Mouse (Mus musculus): Measurements from ENCODE around the gene Lrrc9. TPM values are rescaled to one million over a fixed set of nuclear protein-coding genes. Genes with fewer than 3 reads are reported as not detected.

Gene Lrrc9
- total and polyA plus RNA-seq, 3 experiments, result not detected

DNA sequence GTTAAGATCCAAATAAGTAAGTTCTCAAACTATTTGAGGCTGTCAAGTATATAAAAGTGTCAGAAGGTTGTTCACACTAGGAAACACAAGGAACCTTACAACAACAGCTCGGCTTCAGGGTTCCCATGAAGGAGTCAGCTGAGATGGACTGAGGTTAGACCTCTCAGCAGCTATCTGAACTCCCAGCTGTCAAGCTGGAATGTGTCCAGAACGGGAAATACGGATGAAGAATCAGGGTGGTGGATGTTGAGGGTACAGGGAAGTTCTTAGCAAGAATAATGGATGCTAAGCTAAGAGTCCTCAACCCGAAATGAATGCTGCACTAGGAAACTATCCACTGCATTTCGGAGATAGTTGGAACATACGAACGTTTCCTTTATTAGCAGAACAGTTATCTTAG is 90.6 kb downstream of the Lrrc9 start:
- Histone ChIP-seq H3K4me3 (ENCODE audit: control insufficient read depth in 1 of 2, insufficient read depth in 1 of 2, low read depth in 2 of 2, low read length in 2 of 2) (no peak overlapping the region), H3K79me2 (ENCODE audit: control insufficient read depth, insufficient read depth, low read length, poor library complexity) (peaks cover 1% of the 10 kb centered on the region; the same call in 1 of the 2 replicates), H3K4me1 (ENCODE audit: control insufficient read depth in 1 of 2, insufficient read depth in 2 of 2, low read length in 2 of 2) (peaks cover 2 to 9% of the 10 kb centered on the region in 2 experiments; a peak in 3 of 4 replicates), H3K9me3 (replicated peaks; ENCODE audit: insufficient read depth, low read length) (no peaks in the 10 kb centered on the region), H3K27me3 (ENCODE audit: control insufficient read depth in 1 of 2, insufficient read depth in 2 of 2, low read length in 2 of 2) (no peaks in the 10 kb centered on the region; a peak in 1 of 4 replicates), H3K9ac (ENCODE audit: control insufficient read depth, low read depth, low read length, poor library complexity, severe bottlenecking) (no peak overlapping the region), H3K27ac (ENCODE audit: control insufficient read depth, low read depth, low read length) (no peak overlapping the region), H3K36me3 (ENCODE audit: control insufficient read depth in 1 of 2, insufficient read depth in 2 of 2, low read length in 2 of 2) (peaks cover 0 to 7% of the 10 kb centered on the region in 2 experiments; a peak in 2 of 4 replicates)
- DNase-seq (ENCODE audit: low read depth, low spot score), result peak; percentile 17
- TF ChIP-seq ETS1 (IDR thresholded peaks at IDR 0.05; ENCODE audit: low read depth, low read length) (peak; percentile 75), GATA1 (IDR thresholded peaks at IDR 0.05; ENCODE audit: low read depth, low read length) (no peak), POLR2AphosphoS2 (IDR thresholded peaks at IDR 0.05; ENCODE audit: low read length) (no peak)

DNA sequence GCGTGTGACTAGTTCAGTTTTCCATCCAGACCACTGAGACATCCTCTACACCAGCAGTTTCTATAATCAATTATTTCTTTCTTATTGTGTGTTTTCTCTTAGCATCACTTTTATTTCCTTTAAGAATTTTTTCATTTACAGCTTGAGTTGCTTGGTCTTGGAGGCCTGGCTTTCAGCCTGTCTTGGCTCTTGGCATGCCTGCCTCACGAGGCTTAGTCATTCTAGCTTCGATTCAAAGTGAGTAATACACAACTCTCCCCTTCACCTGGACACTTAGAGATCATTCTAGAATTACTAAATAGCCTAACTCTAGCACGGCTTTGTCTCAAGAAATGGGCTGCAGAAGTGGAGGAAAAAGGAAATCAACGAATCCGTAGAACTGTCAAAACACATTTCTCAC is 92.3 kb downstream of the Lrrc9 start:
- H3K9ac ChIP-seq (ENCODE audit: control insufficient read depth, low read depth, low read length, poor library complexity, severe bottlenecking), result no peak overlapping the region
- H3K4me1 ChIP-seq (ENCODE audit: control insufficient read depth in 1 of 2, insufficient read depth in 2 of 2, low read length in 2 of 2), result peaks cover 3 to 17% of the 10 kb centered on the region in 2 experiments
- no peak for TF ChIP-seq POLR2A (IDR thresholded peaks at IDR 0.05; ENCODE audit: control insufficient read depth in 1 of 2, insufficient read depth in 1 of 2, low read depth in 1 of 2, low read length in 2 of 2, poor library complexity in 1 of 2)
- TF ChIP-seq MAZ (IDR thresholded peaks at IDR 0.05; ENCODE audit: low read depth, low read length), result no peak
- no peak for TF ChIP-seq MXI1 (IDR thresholded peaks at IDR 0.05; ENCODE audit: low read depth, low read length)
- no peak for TF ChIP-seq TAL1 (IDR thresholded peaks at IDR 0.05; ENCODE audit: low read length)
- TF ChIP-seq RAD21 (IDR thresholded peaks at IDR 0.05; ENCODE audit: low read depth, low read length), result no peak
- no peak for TF ChIP-seq ZKSCAN1 (IDR thresholded peaks at IDR 0.05; ENCODE audit: low read depth, low read length)
- no peak for TF ChIP-seq MAX (IDR thresholded peaks at IDR 0.05; ENCODE audit: low read length)
- TF ChIP-seq USF1 (IDR thresholded peaks at IDR 0.05; ENCODE audit: low read depth, low read length), result no peak
- no peak for TF ChIP-seq MAFK (IDR thresholded peaks at IDR 0.05; ENCODE audit: borderline replicate concordance, low read depth, low read length)
- no peak for TF ChIP-seq JUND (IDR thresholded peaks at IDR 0.05; ENCODE audit: low read depth, low read length)
- TF ChIP-seq TBP (IDR thresholded peaks at IDR 0.05; ENCODE audit: low read depth, low read length), result no peak
- TF ChIP-seq SIN3A (IDR thresholded peaks at IDR 0.05; ENCODE audit: low read length), result no peak
- TF ChIP-seq BHLHE40 (IDR thresholded peaks at IDR 0.05; ENCODE audit: borderline replicate concordance, low read depth, low read length), result no peak
- no peak for TF ChIP-seq MEF2A (IDR thresholded peaks at IDR 0.05; ENCODE audit: extremely low read depth, insufficient replicate concordance, low read depth, low read length, poor library complexity, severe bottlenecking)
- no peaks in the 10 kb centered on the region; a peak in 1 of 4 replicates for H3K27me3 ChIP-seq (ENCODE audit: control insufficient read depth in 1 of 2, insufficient read depth in 2 of 2, low read length in 2 of 2)
- H3K36me3 ChIP-seq (ENCODE audit: control insufficient read depth in 1 of 2, insufficient read depth in 2 of 2, low read length in 2 of 2), result peaks cover 0 to 20% of the 10 kb centered on the region in 2 experiments; a peak in 2 of 4 replicates
- no peaks in the 10 kb centered on the region for H3K9me3 ChIP-seq (replicated peaks; ENCODE audit: insufficient read depth, low read length)
- DNase-seq (ENCODE audit: low read depth, low spot score), result no peak
- H3K4me3 ChIP-seq (ENCODE audit: control insufficient read depth in 1 of 2, insufficient read depth in 1 of 2, low read depth in 2 of 2, low read length in 2 of 2), result no peak overlapping the region
- no peak overlapping the region for H3K27ac ChIP-seq (ENCODE audit: control insufficient read depth, low read depth, low read length)
- peaks cover 1% of the 10 kb centered on the region; the same call in 1 of the 2 replicates for H3K79me2 ChIP-seq (ENCODE audit: control insufficient read depth, insufficient read depth, low read length, poor library complexity)
